ENCODE assay signal across 8 mouse cellular contexts in the genomic region with DNA sequence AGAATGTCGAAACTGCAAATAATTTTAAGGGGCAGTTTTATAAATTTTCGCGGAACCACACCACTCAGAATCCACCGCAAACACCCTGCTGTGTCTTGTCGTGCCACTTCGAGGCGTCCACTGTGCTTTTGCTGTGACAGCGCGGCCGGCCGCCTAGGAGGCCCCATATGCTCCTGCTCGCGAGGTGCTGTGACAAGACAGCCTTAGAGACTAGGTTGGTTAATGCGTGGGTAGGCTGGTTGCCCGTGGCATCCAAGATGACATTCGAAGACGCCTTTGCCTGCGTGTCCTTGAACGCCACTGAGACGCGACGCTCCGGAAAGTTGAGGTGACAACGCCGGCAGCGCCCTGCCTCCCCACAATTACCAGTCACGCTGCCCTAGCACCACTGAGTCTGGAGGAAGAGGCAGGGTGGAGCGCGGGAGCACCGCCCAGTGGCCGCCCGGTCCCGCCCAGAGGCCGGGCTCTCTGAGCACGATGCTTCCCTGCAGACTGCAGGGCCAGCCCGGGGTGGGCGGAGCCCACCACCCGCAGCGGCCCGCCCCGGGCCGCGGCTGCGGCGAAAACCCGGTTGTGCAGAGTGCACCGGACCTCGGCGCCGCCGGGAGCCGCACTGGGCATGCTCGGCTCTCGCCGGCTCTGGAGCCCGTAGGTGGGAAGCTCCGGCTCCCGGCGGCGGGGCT. TPM values are rescaled to one million over a fixed set of nuclear protein-coding genes. Genes with fewer than 3 reads are reported as not detected.
DNase-seq lines count a peak whose midpoint lies in the region; ATAC-seq and TF ChIP-seq lines count a peak whose summit lies in the region.

Gene Mfap3l, plus strand, starts transcription at position 578 of the 683 bp plus-strand sequence.

- no peaks in the 10 kb centered on the region for H3K27me3 ChIP-seq in hindbrain, postnatal 0 days (ENCODE audit: insufficient read depth, low read length)

- H3K36me3 ChIP-seq in hindbrain, postnatal 0 days (ENCODE audit: insufficient read depth, low read length), result no peaks in the 10 kb centered on the region

- peaks cover 3% of the 10 kb centered on the region; the same call in 1 of the 2 replicates for H3K4me1 ChIP-seq in hindbrain, postnatal 0 days (ENCODE audit: insufficient read depth, low read length)

- peak within 1 kb of the TSS; percentile 52 for H3K4me3 ChIP-seq in hindbrain, postnatal 0 days (ENCODE audit: low read length)

- TF ChIP-seq CTCF in hindbrain, postnatal 0 days (IDR thresholded peaks at IDR 0.05; ENCODE audit: low read depth), result no peak; the same call in none of the 2 replicates

- peak within 1 kb of the TSS; percentile 82 for H3K27ac ChIP-seq in hindbrain, postnatal 0 days

- peak; percentile 96 for ATAC-seq in hindbrain, postnatal 0 days

- under 1% methylated on average over 60 of the region's 60 CpGs for WGBS in hindbrain, postnatal 0 days

- DNase-seq in adrenal gland, adult (ENCODE audit: inconsistent age in 2 of 2, low spot score in 1 of 2), result peak; percentile 95 to 97
- peak; percentile 87 for DNase-seq in embryo, embryonic 10 days (ENCODE audit: low spot score)
- peak; percentile 86 to 88 for DNase-seq in gastrocnemius, adult 8-10 months (ENCODE audit: low spot score in 2 of 2)
- DNase-seq in hindbrain, postnatal 0 days (ENCODE audit: low spot score), result peak; percentile 96
- peak; percentile 85 to 96 for DNase-seq in left cerebral cortex, adult 18-20 months (ENCODE audit: low spot score in 2 of 2)
- peak; percentile 92 to 95 for DNase-seq in lung, postnatal 4 days
- peak; percentile 97 for DNase-seq in retina, postnatal 1 day
- DNase-seq in thymus, postnatal 4 days, result peak; percentile 73

- no peaks in the 10 kb centered on the region for H3K9me3 ChIP-seq in hindbrain, postnatal 0 days (ENCODE audit: low read length)

- peak within 1 kb of the TSS; percentile 53 for H3K9ac ChIP-seq in hindbrain, postnatal 0 days (replicated peaks; ENCODE audit: low read length)

- peak within 1 kb of the TSS; percentile 94 for H3K4me2 ChIP-seq in hindbrain, postnatal 0 days (ENCODE audit: low read depth, low read length)

RNA-seq across cellular contexts. Expression of gene Mfap3l, which starts in this region (rescaled TPM):
- total RNA-seq in gastrocnemius, adult 8-10 months (2022), result 1 to 10 TPM; 2.5 to 5.8 (median 4.0) TPM
- total RNA-seq in hindbrain, postnatal 0 days (2014; rRNA removed), result 20.0 and 24.5 TPM in 2 replicates
- 4.1 and 4.5 TPM in 2 replicates for polyA plus RNA-seq in hindbrain, postnatal 0 days (2015; fragmentation: Nextera tagmentation; extraction: Ambion mirVana)
- 10 to 100 TPM; 52.8 to 55.6 TPM for total RNA-seq in left cerebral cortex, adult 18-20 months (2021)

Comparison
In these comparisons a context has a peak if more than half of its experiments do, and no peak if none do; other contexts are left out.
1. Peak in every context shown above with its lines: DNase-seq, ATAC-seq, H3K4me3 ChIP-seq and H3K27ac ChIP-seq.